Mouse (Mus musculus): ENCODE results near the gene Ntm. TPM values are rescaled to one million over a fixed set of nuclear protein-coding genes. Genes with fewer than 3 reads are reported as not detected.

Gene Ntm
- total and polyA plus RNA-seq, 3 experiments = 1.6 to 1.9 (median 1.8) TPM

- Histone ChIP-seq H3K4me3 (no peak overlapping the region), H3K4me1 (ENCODE audit: control insufficient read depth, insufficient read depth, low read length) (no peaks in the 10 kb centered on the region), H3K79me2 (replicated peaks; ENCODE audit: control insufficient read depth, insufficient read depth, low read length) (no peaks in the 10 kb centered on the region), H3K9ac (ENCODE audit: low read depth, low read length) (no peak overlapping the region), H3K36me3 (ENCODE audit: control insufficient read depth, insufficient read depth, low read length) (no peaks in the 10 kb centered on the region), H3K27ac (no peak overlapping the region), H3K27me3 (ENCODE audit: control insufficient read depth, insufficient read depth, low read length) (no peaks in the 10 kb centered on the region)
- no peak for DNase-seq
- 43% methylated on average over 2 of the region's 2 CpGs for WGBS
- intact Hi-C loops (cut with DNase I) = no loop called here
- TF ChIP-seq POLR2A (IDR thresholded peaks at IDR 0.05; ENCODE audit: insufficient read depth, low read depth, low read length) (no peak), CTCF (IDR thresholded peaks at IDR 0.05) (no peak), EP300 (IDR thresholded peaks at IDR 0.05; ENCODE audit: insufficient read depth, low read depth, low read length) (no peak)
Measured at GRCm38 (mm10) chr9:29833781-29834180, 129.2 kb downstream of the Ntm start.

- Histone ChIP-seq H3K36me3 (ENCODE audit: control insufficient read depth, insufficient read depth, low read length) (no peaks in the 10 kb centered on the region), H3K4me1 (ENCODE audit: control insufficient read depth, insufficient read depth, low read length) (no peaks in the 10 kb centered on the region), H3K79me2 (replicated peaks; ENCODE audit: control insufficient read depth, insufficient read depth, low read length) (no peaks in the 10 kb centered on the region), H3K27me3 (ENCODE audit: control insufficient read depth, insufficient read depth, low read length) (no peaks in the 10 kb centered on the region), H3K4me3 (no peak overlapping the region), H3K9ac (ENCODE audit: low read depth, low read length) (no peak overlapping the region), H3K27ac (no peak overlapping the region)
- 34% methylated on average over 5 of the region's 5 CpGs for WGBS
- TF ChIP-seq CTCF (IDR thresholded peaks at IDR 0.05) (no peak), EP300 (IDR thresholded peaks at IDR 0.05; ENCODE audit: insufficient read depth, low read depth, low read length) (no peak), POLR2A (IDR thresholded peaks at IDR 0.05; ENCODE audit: insufficient read depth, low read depth, low read length) (no peak)
- DNase-seq = no peak
- intact Hi-C loops (cut with DNase I) = no loop called here
Measured at GRCm38 (mm10) chr9:29827240-29827660, 135.7 kb downstream of the Ntm start.

GRCm38 (mm10) chr9:29825236-29825635 lies 137.7 kb downstream of the Ntm start:
- no peak for DNase-seq
- H3K9ac ChIP-seq (ENCODE audit: low read depth, low read length) = no peak overlapping the region
- no peak overlapping the region for H3K4me3 ChIP-seq
- no peak overlapping the region for H3K27ac ChIP-seq
- TF ChIP-seq CTCF (IDR thresholded peaks at IDR 0.05) (no peak), EP300 (IDR thresholded peaks at IDR 0.05; ENCODE audit: insufficient read depth, low read depth, low read length) (no peak), POLR2A (IDR thresholded peaks at IDR 0.05; ENCODE audit: insufficient read depth, low read depth, low read length) (no peak)
- H3K4me1 ChIP-seq (ENCODE audit: control insufficient read depth, insufficient read depth, low read length) = no peaks in the 10 kb centered on the region
- WGBS = 79% methylated on average over 5 of the region's 5 CpGs
- intact Hi-C loops (cut with DNase I) = no loop called here
- H3K36me3 ChIP-seq (ENCODE audit: control insufficient read depth, insufficient read depth, low read length) = no peaks in the 10 kb centered on the region
- no peaks in the 10 kb centered on the region for H3K27me3 ChIP-seq (ENCODE audit: control insufficient read depth, insufficient read depth, low read length)
- no peaks in the 10 kb centered on the region for H3K79me2 ChIP-seq (replicated peaks; ENCODE audit: control insufficient read depth, insufficient read depth, low read length)

GRCm38 (mm10) chr9:29823716-29824115 lies 139.2 kb downstream of the Ntm start:
- no peak for DNase-seq

GRCm38 (mm10) chr9:29812685-29813084 lies 150.3 kb downstream of the Ntm start:
- WGBS = 75% methylated on average over 5 of the region's 5 CpGs
- H3K9ac ChIP-seq (ENCODE audit: low read depth, low read length) = no peak overlapping the region
- TF ChIP-seq POLR2A (IDR thresholded peaks at IDR 0.05; ENCODE audit: insufficient read depth, low read depth, low read length) (no peak), CTCF (IDR thresholded peaks at IDR 0.05) (no peak), EP300 (IDR thresholded peaks at IDR 0.05; ENCODE audit: insufficient read depth, low read depth, low read length) (no peak)

More at GRCm38 (mm10) chr9:29823716-29824115, 139.2 kb downstream of the Ntm start:
- intact Hi-C loops (cut with DNase I) = no loop called here
- no peak for TF ChIP-seq POLR2A (IDR thresholded peaks at IDR 0.05; ENCODE audit: insufficient read depth, low read depth, low read length)
- TF ChIP-seq EP300 (IDR thresholded peaks at IDR 0.05; ENCODE audit: insufficient read depth, low read depth, low read length) = no peak
- TF ChIP-seq CTCF (IDR thresholded peaks at IDR 0.05) = no peak
- H3K27me3 ChIP-seq (ENCODE audit: control insufficient read depth, insufficient read depth, low read length) = no peaks in the 10 kb centered on the region
- H3K36me3 ChIP-seq (ENCODE audit: control insufficient read depth, insufficient read depth, low read length) = no peaks in the 10 kb centered on the region
- no peak overlapping the region for H3K4me3 ChIP-seq
- 75% methylated on average over 4 of the region's 4 CpGs for WGBS
- H3K79me2 ChIP-seq (replicated peaks; ENCODE audit: control insufficient read depth, insufficient read depth, low read length) = no peaks in the 10 kb centered on the region
- H3K27ac ChIP-seq = no peak overlapping the region
- no peak overlapping the region for H3K9ac ChIP-seq (ENCODE audit: low read depth, low read length)
- no peaks in the 10 kb centered on the region for H3K4me1 ChIP-seq (ENCODE audit: control insufficient read depth, insufficient read depth, low read length)

GRCm38 (mm10) chr9:29806790-29807189 lies 156.2 kb downstream of the Ntm start:
- WGBS = 51% methylated on average over 3 of the region's 3 CpGs
- H3K36me3 ChIP-seq (ENCODE audit: control insufficient read depth, insufficient read depth, low read length) = no peaks in the 10 kb centered on the region
- intact Hi-C loops (cut with DNase I) = no loop called here
- H3K4me1 ChIP-seq (ENCODE audit: control insufficient read depth, insufficient read depth, low read length) = no peaks in the 10 kb centered on the region
- no peak for DNase-seq
- no peak for TF ChIP-seq EP300 (IDR thresholded peaks at IDR 0.05; ENCODE audit: insufficient read depth, low read depth, low read length)
- TF ChIP-seq CTCF (IDR thresholded peaks at IDR 0.05) = no peak
- no peak for TF ChIP-seq POLR2A (IDR thresholded peaks at IDR 0.05; ENCODE audit: insufficient read depth, low read depth, low read length)
- H3K27ac ChIP-seq = no peak overlapping the region
- no peak overlapping the region for H3K9ac ChIP-seq (ENCODE audit: low read depth, low read length)
- H3K27me3 ChIP-seq (ENCODE audit: control insufficient read depth, insufficient read depth, low read length) = no peaks in the 10 kb centered on the region
- H3K4me3 ChIP-seq = no peak overlapping the region
- H3K79me2 ChIP-seq (replicated peaks; ENCODE audit: control insufficient read depth, insufficient read depth, low read length) = no peaks in the 10 kb centered on the region

More at GRCm38 (mm10) chr9:29812685-29813084, 150.3 kb downstream of the Ntm start:
- no peak for DNase-seq
- H3K4me3 ChIP-seq = no peak overlapping the region
- H3K79me2 ChIP-seq (replicated peaks; ENCODE audit: control insufficient read depth, insufficient read depth, low read length) = no peaks in the 10 kb centered on the region
- no peaks in the 10 kb centered on the region for H3K4me1 ChIP-seq (ENCODE audit: control insufficient read depth, insufficient read depth, low read length)
- no peaks in the 10 kb centered on the region for H3K36me3 ChIP-seq (ENCODE audit: control insufficient read depth, insufficient read depth, low read length)
- intact Hi-C loops (cut with DNase I) = no loop called here
- H3K27me3 ChIP-seq (ENCODE audit: control insufficient read depth, insufficient read depth, low read length) = no peaks in the 10 kb centered on the region
- H3K27ac ChIP-seq = no peak overlapping the region

All from heart, adult 2 months (tissue).